Mouse (Mus musculus) ES-E14 (cell line): Measurements from ENCODE around the gene Rad9b. TPM values are rescaled to one million over a fixed set of nuclear protein-coding genes. Genes with fewer than 3 reads are reported as not detected.

Source experiments
- DNase-seq: peaks from one replicate; pipeline ENCODE4 v3.0.0-alpha.2; 2013; ENCODE audit warnings: low read depth, low spot score
- H3K27ac ChIP-seq: 2 replicates; pipeline ENCODE4 v1.5.1; 2012; ENCODE audit warnings: low read depth, mild to moderate bottlenecking, low read length, moderate library complexity, mixed read lengths; ENCODE audit not compliant: poor library complexity, insufficient read depth, severe bottlenecking
- H3K36me3 ChIP-seq: 2 replicates; pipeline ENCODE4 v1.6.1; 2012; ENCODE audit warnings: mild to moderate bottlenecking, low read length, moderate library complexity, mixed read lengths; ENCODE audit not compliant: control insufficient read depth, poor library complexity, insufficient read depth, severe bottlenecking
- H3K4me1 ChIP-seq, 2 experiments: fragments of 150-350 bp in 1 of 2; sonication (generic) in 1 of 2; 2 replicates each; pipeline ENCODE4 v1.6.1; 2012; ENCODE audit warnings: low read length in 2 of 2, mild to moderate bottlenecking in 1 of 2, mixed read lengths in 1 of 2; ENCODE audit not compliant: control insufficient read depth in 2 of 2, insufficient read depth in 2 of 2, poor library complexity in 1 of 2
- H3K4me3 ChIP-seq, 2 experiments: fragments of 150-350 bp in 1 of 2; sonication (generic) in 1 of 2; 2 replicates each; pipeline ENCODE4 v1.5.1; 2012; ENCODE audit warnings: low read length in 2 of 2, low read depth in 1 of 2, mild to moderate bottlenecking in 1 of 2, mixed read lengths in 1 of 2; ENCODE audit not compliant: insufficient read depth in 1 of 2, poor library complexity in 1 of 2, severe bottlenecking in 1 of 2
- H3K9ac ChIP-seq: 2 replicates; pipeline ENCODE4 v1.6.1; 2012; ENCODE audit warnings: low read depth, mild to moderate bottlenecking, low read length, mixed read lengths; ENCODE audit not compliant: poor library complexity, insufficient read depth, severe bottlenecking
- H3K9me3 ChIP-seq: fragments of 150-350 bp; sonication (generic); 2 replicates; pipeline ENCODE4 v1.6.1; 2012; ENCODE audit warnings: low read depth, mild to moderate bottlenecking, low read length; ENCODE audit not compliant: control insufficient read depth, insufficient read depth
- CHD2 ChIP-seq: IDR thresholded peaks from 2 replicates; pipeline ENCODE4 v1.6.1; 2014; ENCODE audit warnings: mild to moderate bottlenecking, low read depth, low read length, inconsistent platforms
- HCFC1 ChIP-seq: IDR thresholded peaks from 2 replicates; pipeline ENCODE4 v1.6.1; 2012; ENCODE audit warnings: low read length, inconsistent platforms, borderline replicate concordance; ENCODE audit not compliant: insufficient read depth
- MAFK ChIP-seq: IDR thresholded peaks from 2 replicates; pipeline ENCODE4 v1.6.1; 2014; ENCODE audit warnings: mild to moderate bottlenecking, low read depth, low read length, inconsistent platforms; ENCODE audit not compliant: insufficient read depth
- ZC3H11A ChIP-seq: IDR thresholded peaks from 2 replicates; pipeline ENCODE4 v1.6.1; 2012; ENCODE audit warnings: low read depth, mild to moderate bottlenecking, inconsistent platforms, low read length, borderline replicate concordance
- ZNF384 ChIP-seq: IDR thresholded peaks from 2 replicates; pipeline ENCODE4 v1.6.1; 2012; ENCODE audit warnings: low read depth, low read length, inconsistent platforms
- in situ Hi-C, 2 experiments: fragments of 600-800 bp; cut with MboI; formaldehyde crosslinking; loops; one replicate each; pipeline ENCODE4 v1.15.1; 2025; ENCODE audit warnings: low sequenced_read_pairs in 2 of 2, inconsistent platforms in 1 of 2; ENCODE audit not compliant: unreplicated experiment in 2 of 2
- total RNA-seq: library from RNA; depleted of rRNA; stranded (reverse); fragments of 300-350 nt; gene quantifications from 2 replicates; pipeline ENCODE4 v1.2.3, GENCODE M21; 2012

Gene Rad9b
- total RNA-seq, 1 experiment: 20.5 TPM

DNA sequence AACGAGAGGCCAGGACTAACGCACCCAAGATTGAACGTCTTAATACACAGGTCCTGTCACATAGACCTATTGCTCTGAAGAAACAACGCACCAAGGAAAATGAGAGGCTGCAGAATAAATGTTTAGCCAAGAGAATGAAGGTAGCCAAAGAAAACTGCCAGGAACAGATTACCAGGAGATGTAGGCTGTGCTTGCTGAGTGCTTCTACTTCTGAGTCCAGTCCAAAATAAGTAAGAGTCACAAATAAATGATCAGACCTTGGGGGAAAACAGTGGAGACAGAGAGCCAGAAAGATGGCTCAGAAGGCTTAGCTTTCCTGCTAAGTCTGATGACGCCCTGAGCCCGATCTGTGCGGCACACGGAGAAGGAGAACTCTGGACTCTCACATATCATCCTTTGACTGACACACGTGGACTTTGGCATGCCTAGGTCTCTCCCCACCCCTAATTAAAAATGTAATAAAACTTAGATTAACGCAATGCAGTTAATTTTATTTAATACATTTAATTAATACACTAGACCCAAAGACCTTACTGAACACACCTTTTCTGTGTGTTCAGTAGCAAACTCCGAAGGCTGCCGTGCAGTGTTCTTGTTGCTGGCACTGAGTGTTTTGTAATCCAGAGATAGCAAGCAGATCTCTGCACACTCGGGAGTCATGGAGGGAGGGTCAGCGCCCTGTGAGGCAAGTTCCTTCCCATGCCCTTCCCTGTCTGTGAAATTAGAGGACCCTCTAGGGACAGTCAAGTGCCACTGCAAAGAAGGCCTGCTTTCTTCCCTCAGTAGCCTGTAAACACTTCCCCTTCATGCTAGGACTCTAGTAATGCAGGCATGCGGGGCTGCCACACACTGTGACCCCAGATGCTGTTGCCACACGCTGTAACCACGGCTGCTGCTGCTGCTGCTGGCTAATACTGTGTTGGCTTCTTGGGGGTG is 51.0 kb downstream of the Rad9b start:
- Histone ChIP-seq H3K36me3 (0 out of 2 replicates have a peak, but pooled peaks cover under 1% of the 10 kb centered on the region), H3K4me3 (no peak overlapping the region), H3K9me3 (no peaks in the 10 kb centered on the region), H3K9ac (no peak overlapping the region), H3K4me1 (peaks cover 9 to 13% of the 10 kb centered on the region in 2 experiments), H3K27ac (no peak overlapping the region)
- in situ Hi-C loops: no loop called here
- DNase-seq: no peak
- TF ChIP-seq ZNF384: no peak
- no peak for TF ChIP-seq MAFK
- TF ChIP-seq CHD2: no peak
- no peak for TF ChIP-seq HCFC1
- TF ChIP-seq ZC3H11A: no peak

DNA sequence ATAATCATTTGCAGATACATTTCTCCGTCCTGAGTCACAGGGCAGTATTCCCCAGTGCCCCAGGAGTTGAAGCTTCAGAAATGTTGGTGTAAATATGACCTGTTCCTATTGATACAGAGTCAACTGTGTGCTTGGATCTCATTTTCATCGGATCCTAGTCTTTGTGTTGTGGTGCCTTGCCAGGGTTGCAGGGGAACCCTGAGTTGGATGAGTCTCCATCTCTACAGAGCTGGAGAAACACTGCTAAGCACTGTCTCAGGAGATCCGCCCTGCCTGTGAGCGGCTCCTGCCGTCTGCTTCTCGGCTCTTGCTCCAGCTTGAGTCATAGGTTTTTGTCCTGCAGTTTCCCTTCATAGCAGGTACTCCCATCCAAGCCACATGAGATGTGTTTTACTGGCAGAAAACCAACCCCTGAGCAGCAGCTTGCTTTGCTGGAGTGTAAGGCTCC is 53.9 kb downstream of the Rad9b start:
- DNase-seq: no peak
- in situ Hi-C loops: no loop called here
- H3K9me3 ChIP-seq: no peaks in the 10 kb centered on the region
- no peak overlapping the region for H3K4me3 ChIP-seq
- H3K4me1 ChIP-seq: peaks cover 17 to 20% of the 10 kb centered on the region in 2 experiments
- H3K27ac ChIP-seq: no peak overlapping the region
- H3K36me3 ChIP-seq: no peaks in the 10 kb centered on the region
- no peak overlapping the region for H3K9ac ChIP-seq
- no peak for TF ChIP-seq CHD2
- no peak for TF ChIP-seq ZNF384
- TF ChIP-seq MAFK: no peak
- no peak for TF ChIP-seq HCFC1
- TF ChIP-seq ZC3H11A: no peak

DNA sequence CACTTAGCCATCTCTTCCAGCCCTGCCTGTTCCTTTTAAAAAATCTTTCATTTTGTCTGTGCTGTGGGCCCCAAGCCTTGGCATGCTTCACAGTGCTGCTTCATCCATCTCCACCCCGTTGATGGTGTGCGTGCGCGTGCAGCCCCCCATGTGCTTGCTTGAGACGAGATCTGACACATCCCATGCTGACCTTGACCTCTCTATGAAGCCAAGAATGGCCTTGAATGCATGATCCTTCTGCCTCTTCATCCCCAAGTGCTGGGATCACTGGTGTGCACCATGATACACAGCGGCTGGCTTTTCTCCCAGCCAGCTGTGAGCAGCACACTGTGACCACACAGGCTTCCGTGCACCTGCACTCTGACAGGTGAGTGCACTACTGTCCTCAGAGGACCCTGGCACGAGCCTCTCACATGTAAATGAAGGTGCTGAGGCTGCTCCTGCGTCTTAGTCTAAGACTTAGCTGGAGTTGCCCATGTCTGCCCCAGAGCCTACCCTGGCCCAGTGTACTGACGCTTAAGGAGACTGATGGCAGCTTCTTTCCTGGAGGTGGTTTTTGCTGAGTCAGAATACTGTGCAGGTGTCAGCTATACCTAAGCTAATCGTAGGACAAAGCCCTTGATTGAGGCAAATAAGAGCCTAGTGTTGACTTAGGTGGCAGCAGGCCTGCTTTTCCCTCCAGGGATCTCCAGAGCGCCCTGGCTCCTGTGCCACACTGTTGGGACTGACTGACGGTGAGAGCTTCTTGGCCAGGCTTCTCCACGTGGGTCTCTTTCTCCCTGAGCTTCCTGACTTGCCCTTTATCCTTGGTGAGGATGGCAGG is 58.7 kb downstream of the Rad9b start:
- in situ Hi-C loops: no loop called here
- H3K27ac ChIP-seq: no peak overlapping the region

DNA sequence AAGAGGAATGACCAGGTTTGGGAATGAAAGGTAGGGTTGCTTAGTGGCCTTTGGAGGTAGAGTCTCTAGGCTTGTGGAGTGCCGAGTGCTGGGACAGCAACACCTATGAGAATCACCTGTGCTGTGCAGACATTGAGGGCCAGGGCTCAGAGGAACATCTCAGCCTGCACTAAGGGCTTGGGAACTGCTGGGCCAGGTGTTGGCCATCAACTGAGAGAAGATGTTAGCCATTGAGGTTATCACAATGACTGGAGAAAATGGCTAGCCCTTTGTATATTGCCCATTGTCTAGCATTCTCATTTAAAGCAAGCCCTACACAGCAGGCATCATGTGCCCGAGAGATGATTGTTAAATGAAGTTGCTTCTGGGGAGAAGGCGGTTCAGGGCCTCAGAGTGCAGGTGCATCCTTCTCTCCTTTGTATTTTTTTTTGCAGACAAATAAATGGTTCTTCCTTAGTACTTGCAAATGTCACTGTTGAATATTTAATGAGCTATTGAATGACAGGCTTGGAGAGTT is 59.8 kb downstream of the Rad9b start:
- Histone ChIP-seq H3K9ac (no peak overlapping the region), H3K9me3 (no peaks in the 10 kb centered on the region), H3K27ac (peak overlapping the region; percentile 53; the same call in 1 of the 2 replicates), H3K4me1 (peaks cover 14 to 30% of the 10 kb centered on the region in 2 experiments; a peak in 3 of 4 replicates), H3K4me3 (no peak overlapping the region), H3K36me3 (no peaks in the 10 kb centered on the region)
- DNase-seq: no peak
- no peak for TF ChIP-seq ZC3H11A
- TF ChIP-seq MAFK: 0 out of 2 replicates have a peak, but pooled peaks have one; percentile 12
- in situ Hi-C loops: no loop called here

More for the DNA sequence above, 58.7 kb downstream of the Rad9b start:
- peak; percentile 90 for TF ChIP-seq MAFK
- no peak for TF ChIP-seq CHD2
- peaks cover 14 to 35% of the 10 kb centered on the region in 2 experiments; a peak in 3 of 4 replicates for H3K4me1 ChIP-seq
- no peaks in the 10 kb centered on the region for H3K36me3 ChIP-seq
- H3K4me3 ChIP-seq: no peak overlapping the region
- H3K9ac ChIP-seq: 0 out of 2 replicates have a peak overlapping the region, but pooled peaks have one; percentile 21
- H3K9me3 ChIP-seq: no peaks in the 10 kb centered on the region
- no peak for DNase-seq
